Mouse (Mus musculus): ENCODE measurements around the gene Zfp428. TPM values are rescaled to one million over a fixed set of nuclear protein-coding genes. Genes with fewer than 3 reads are reported as not detected.
A peak's percentile ranks its signal among the peaks of the same experiment; 100 is the strongest.

The Zfp428 gene
- total RNA-seq (2021): 10 to 100 TPM; 53.7 to 53.8 TPM
- long read RNA-seq, experiment 1, transcript Zfp428-201 (3 exons, 1,182 nt): major isoform, 31 of 46 reads
- long read RNA-seq, experiment 1, transcript Zfp428-203 (3 exons, 1,159 nt): minor isoform, 6 of 46 reads
- long read RNA-seq, experiment 1, partial matches to known transcripts: 1 of 46 reads
- long read RNA-seq, experiment 1, other reads (novel, unspliced or antisense): 6 of 46 reads
- long read RNA-seq, experiment 2, transcript Zfp428-203 (3 exons, 1,159 nt): minor isoform, 12 of 36 reads
- long read RNA-seq, experiment 2, transcript Zfp428-201 (3 exons, 1,182 nt): major isoform, 21 of 36 reads
- long read RNA-seq, experiment 2, partial matches to known transcripts: 2 of 36 reads
- long read RNA-seq, experiment 2, other reads (novel, unspliced or antisense): 1 of 36 reads

- DNase-seq (ENCODE audit: low spot score in 2 of 2): peak; percentile 82 to 88
- intact Hi-C loops (cut with DNase I): no loop called here
Observed at GRCm38 (mm10) chr7:24506838-24507725, at the start of gene Zfp428. Gene Zfp428, plus strand, starts transcription at chr7:24507006.

GRCm38 (mm10) chr7:24457726-24458370 is 49.0 kb upstream of the Zfp428 start:
- intact Hi-C loops (cut with DNase I): no loop called here
- no peak for DNase-seq (ENCODE audit: low spot score in 2 of 2)

GRCm38 (mm10) chr7:24459440-24459839 is 47.4 kb upstream of the Zfp428 start:
- intact Hi-C loops (cut with DNase I): no loop called here
- no peak for DNase-seq (ENCODE audit: low spot score in 2 of 2)

- DNase-seq (ENCODE audit: low spot score in 2 of 2): no peak
- intact Hi-C loops (cut with DNase I): no loop called here
Observed at GRCm38 (mm10) chr7:24459843-24460242, 47.0 kb upstream of the Zfp428 start.

- DNase-seq (ENCODE audit: low spot score in 2 of 2): no peak
- intact Hi-C loops (cut with DNase I): no loop called here
Observed at GRCm38 (mm10) chr7:24461376-24462051, 45.3 kb upstream of the Zfp428 start.

- intact Hi-C loops (cut with DNase I): no loop called here
- DNase-seq (ENCODE audit: low spot score in 2 of 2): no peak
Observed at GRCm38 (mm10) chr7:24462388-24463319, 44.2 kb upstream of the Zfp428 start, which contains the start of gene Plaur. Gene Plaur, plus strand, starts transcription at chr7:24462484.

GRCm38 (mm10) chr7:24466835-24467234 is 40.0 kb upstream of the Zfp428 start:
- intact Hi-C loops (cut with DNase I): no loop called here
- DNase-seq (ENCODE audit: low spot score in 2 of 2): no peak

GRCm38 (mm10) chr7:24467886-24468285 is 38.9 kb upstream of the Zfp428 start:
- intact Hi-C loops (cut with DNase I): no loop called here
- no peak for DNase-seq (ENCODE audit: low spot score in 2 of 2)

GRCm38 (mm10) chr7:24469126-24469525 is 37.7 kb upstream of the Zfp428 start:
- DNase-seq (ENCODE audit: low spot score in 2 of 2): no peak
- intact Hi-C loops (cut with DNase I): no loop called here

GRCm38 (mm10) chr7:24470356-24470755 is 36.5 kb upstream of the Zfp428 start:
- intact Hi-C loops (cut with DNase I): no loop called here
- no peak for DNase-seq (ENCODE audit: low spot score in 2 of 2)

GRCm38 (mm10) chr7:24472442-24472841 is 34.4 kb upstream of the Zfp428 start:
- intact Hi-C loops (cut with DNase I): no loop called here
- no peak for DNase-seq (ENCODE audit: low spot score in 2 of 2)

GRCm38 (mm10) chr7:24472937-24473336 is 33.9 kb upstream of the Zfp428 start:
- intact Hi-C loops (cut with DNase I): no loop called here
- no peak for DNase-seq (ENCODE audit: low spot score in 2 of 2)

- intact Hi-C loops (cut with DNase I): no loop called here
Observed at GRCm38 (mm10) chr7:24473913-24474529, 32.8 kb upstream of the Zfp428 start.

GRCm38 (mm10) chr7:24474811-24475506 is 31.8 kb upstream of the Zfp428 start:
- peak in 1 of 2 experiments; percentile 39 for DNase-seq (ENCODE audit: low spot score in 2 of 2)
- intact Hi-C loops (cut with DNase I): no loop called here

More at GRCm38 (mm10) chr7:24473913-24474529, 32.8 kb upstream of the Zfp428 start:
- peak; percentile 75 to 84 for DNase-seq (ENCODE audit: low spot score in 2 of 2)

- no peak for DNase-seq (ENCODE audit: low spot score in 2 of 2)
- intact Hi-C loops (cut with DNase I): no loop called here
Observed at GRCm38 (mm10) chr7:24476338-24476737, 30.5 kb upstream of the Zfp428 start.

- intact Hi-C loops (cut with DNase I): no loop called here
- DNase-seq (ENCODE audit: low spot score in 2 of 2): no peak
Observed at GRCm38 (mm10) chr7:24476856-24477255, 29.9 kb upstream of the Zfp428 start.

GRCm38 (mm10) chr7:24478911-24479310 is 27.9 kb upstream of the Zfp428 start:
- intact Hi-C loops (cut with DNase I): no loop called here

More at GRCm38 (mm10) chr7:24478911-24479310, 27.9 kb upstream of the Zfp428 start:
- no peak for DNase-seq (ENCODE audit: low spot score in 2 of 2)
